Mouse (Mus musculus) embryonic facial prominence, embryonic 11.5 days (tissue): ENCODE data around the gene Ethe1. TPM values are rescaled to one million over a fixed set of nuclear protein-coding genes. Genes with fewer than 3 reads are reported as not detected.

Experiments
- ATAC-seq: fragments of 200-750 bp; cut with Nextera tagmentation; replicated peaks from 2 replicates; pipeline ENCODE4 v1.8.0; 2017; ENCODE audit warnings: low read depth; ENCODE audit not compliant: insufficient number of reproducible peaks, low FRiP score, low TSS enrichment
- DNase-seq: peaks from one replicate; pipeline ENCODE4 v3.0.0-alpha.2; 2015; ENCODE audit warnings: low spot score
- H3K27ac ChIP-seq: fragments of 300-500 bp; sonication (generic); replicated peaks from 2 replicates; pipeline ENCODE4 v1.5.1; 2014; ENCODE audit warnings: mild to moderate bottlenecking, low read depth, low read length, control low read depth
- H3K27me3 ChIP-seq: fragments of 300-500 bp; sonication (generic); 2 replicates; pipeline ENCODE4 v1.6.1; 2014; ENCODE audit warnings: mild to moderate bottlenecking, low read length, moderate library complexity, mixed read lengths; ENCODE audit not compliant: control insufficient read depth, insufficient read depth
- H3K36me3 ChIP-seq: fragments of 300-500 bp; sonication (generic); replicated peaks from 2 replicates; pipeline ENCODE4 v1.6.1; 2014; ENCODE audit warnings: low read depth, mild to moderate bottlenecking, low read length, moderate library complexity, mixed read lengths; ENCODE audit not compliant: control insufficient read depth, insufficient read depth
- H3K4me1 ChIP-seq: fragments of 300-500 bp; sonication (generic); 2 replicates; pipeline ENCODE4 v1.6.1; 2014; ENCODE audit warnings: low read length, mixed read lengths; ENCODE audit not compliant: control insufficient read depth, insufficient read depth
- H3K4me2 ChIP-seq: fragments of 300-500 bp; sonication (generic); 2 replicates; pipeline ENCODE4 v1.6.1; 2014; ENCODE audit warnings: low read depth, mild to moderate bottlenecking, control low read depth, low read length, moderate library complexity
- H3K4me3 ChIP-seq: fragments of 300-500 bp; sonication (generic); 2 replicates; pipeline ENCODE4 v1.5.1; 2014; ENCODE audit warnings: low read depth, low read length, control low read depth
- H3K9ac ChIP-seq: fragments of 300-500 bp; sonication (generic); replicated peaks from 2 replicates; pipeline ENCODE4 v1.6.1; 2014; ENCODE audit warnings: mild to moderate bottlenecking, control low read depth, low read length
- H3K9me3 ChIP-seq: fragments of 300-500 bp; sonication (generic); replicated peaks from 2 replicates; pipeline ENCODE4 v1.6.1; 2016; ENCODE audit warnings: mild to moderate bottlenecking, low read length, inconsistent platforms, mixed read lengths; ENCODE audit not compliant: control insufficient read depth
- WGBS: fragments of 180-500 bp; shearing (Covaris S2); extraction: QIAGEN DNeasy Blood & Tissue Kit; methylation state at CpG from one replicate; pipeline ENCODE4 v1.1.7; 2014; 5-methylcytosine and 5-hydroxymethylcytosine counted together
- polyA plus RNA-seq: library from polyadenylated mRNA; unstranded; fragments of >200 nt; fragmentation: Nextera tagmentation; extraction: Ambion mirVana; gene quantifications from 2 replicates; pipeline ENCODE4 v1.2.1, GENCODE M21; 2014

Ethe1 gene
- polyA plus RNA-seq = 24.4 and 27.2 TPM in 2 replicates

DNA sequence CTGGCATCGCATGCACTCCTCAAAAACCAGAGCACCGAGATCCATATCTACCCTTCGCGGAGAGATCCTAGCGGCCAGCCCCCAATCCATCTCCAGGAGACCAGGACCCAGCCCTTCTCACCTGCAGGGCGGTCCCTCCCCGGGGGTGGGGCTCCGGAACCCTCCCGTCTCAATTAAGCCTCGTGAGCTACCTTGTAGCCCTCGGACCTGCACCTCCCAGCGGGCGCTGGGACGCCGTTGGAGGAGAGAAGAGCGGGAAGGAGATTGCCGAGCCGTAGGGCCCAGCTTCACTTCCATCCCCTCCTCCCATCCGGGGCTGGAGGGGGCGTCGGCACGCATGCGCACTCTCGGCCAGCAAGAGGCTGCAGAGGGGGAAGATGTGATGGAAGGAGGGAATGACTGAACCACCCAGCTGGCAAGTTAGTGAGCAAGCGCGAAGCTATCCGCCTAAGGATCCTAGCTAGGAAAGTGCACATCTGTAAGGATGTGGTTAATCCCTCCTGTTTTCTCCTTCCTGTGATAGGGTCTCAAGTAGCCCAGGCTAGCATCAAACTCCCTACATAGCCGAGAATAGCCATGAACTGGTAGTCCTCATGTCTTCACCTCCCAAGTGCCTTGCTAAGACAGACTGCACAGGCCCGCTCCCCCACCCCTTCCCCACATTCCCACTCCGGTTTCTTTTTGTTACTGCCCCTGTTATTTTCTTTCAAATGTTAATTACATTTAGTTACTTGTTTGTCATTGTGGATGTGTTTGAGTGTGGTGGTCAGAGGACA, at the start of gene Ethe1, which contains the start of gene Zfp575:
Gene Ethe1, plus strand, starts transcription at position 214 of the 776 bp plus-strand sequence.
Gene Zfp575, minus strand, starts transcription at position 312 of the 776 bp plus-strand sequence.
- H3K27ac ChIP-seq = no peak within 1 kb of the TSS
- H3K36me3 ChIP-seq = no peaks in the 10 kb centered on the region
- H3K9ac ChIP-seq = peak within 1 kb of the TSS; percentile 70
- H3K9me3 ChIP-seq = no peaks in the 10 kb centered on the region
- peak within 1 kb of the TSS; percentile 79 for H3K4me2 ChIP-seq
- H3K27me3 ChIP-seq = peaks cover 25% of the 10 kb centered on the region
- no peaks in the 10 kb centered on the region for H3K4me1 ChIP-seq
- ATAC-seq (peak; percentile 53), DNase-seq (peak; percentile 78)
- WGBS = 6% methylated on average over 30 of the region's 30 CpGs
- H3K4me3 ChIP-seq = peak within 1 kb of the TSS; percentile 49

GRCm38 (mm10) chr7:24537591-24537990, 49.8 kb upstream of the Ethe1 start:
- WGBS = 80% methylated on average over 5 of the region's 5 CpGs

GRCm38 (mm10) chr7:24538154-24538553, 49.2 kb upstream of the Ethe1 start:
- Histone ChIP-seq H3K27me3 (peaks cover 5% of the 10 kb centered on the region), H3K36me3 (peaks cover 3% of the 10 kb centered on the region), H3K27ac (no peak overlapping the region), H3K9ac (no peak overlapping the region), H3K4me2 (no peak overlapping the region), H3K4me1 (peaks cover 3% of the 10 kb centered on the region; the same call in 1 of the 2 replicates), H3K9me3 (no peaks in the 10 kb centered on the region), H3K4me3 (no peak overlapping the region)
- DNase-seq (no peak), ATAC-seq (no peak)
- 48% methylated on average over 5 of the region's 5 CpGs for WGBS

More at GRCm38 (mm10) chr7:24537591-24537990, 49.8 kb upstream of the Ethe1 start:
- H3K27me3 ChIP-seq = peaks cover 6% of the 10 kb centered on the region
- H3K9ac ChIP-seq = no peak overlapping the region
- peaks cover 3% of the 10 kb centered on the region; the same call in 1 of the 2 replicates for H3K4me1 ChIP-seq
- ATAC-seq (no peak), DNase-seq (no peak)
- H3K27ac ChIP-seq = no peak overlapping the region
- peaks cover 3% of the 10 kb centered on the region for H3K36me3 ChIP-seq
- no peak overlapping the region for H3K4me3 ChIP-seq
- H3K4me2 ChIP-seq = no peak overlapping the region
- no peaks in the 10 kb centered on the region for H3K9me3 ChIP-seq

GRCm38 (mm10) chr7:24538701-24539100, 48.6 kb upstream of the Ethe1 start:
- no peak overlapping the region for H3K9ac ChIP-seq
- 74% methylated on average over 5 of the region's 5 CpGs for WGBS
- H3K4me3 ChIP-seq = no peak overlapping the region
- no peak for ATAC-seq
- no peak overlapping the region; the same call in 1 of the 2 replicates for H3K4me2 ChIP-seq
- no peaks in the 10 kb centered on the region; the same call in 1 of the 2 replicates for H3K27me3 ChIP-seq
- H3K9me3 ChIP-seq = no peaks in the 10 kb centered on the region
- H3K4me1 ChIP-seq = peaks cover 3% of the 10 kb centered on the region; the same call in 1 of the 2 replicates
- no peak for DNase-seq
- no peaks in the 10 kb centered on the region; the same call in 1 of the 2 replicates for H3K36me3 ChIP-seq
- H3K27ac ChIP-seq = no peak overlapping the region

DNA sequence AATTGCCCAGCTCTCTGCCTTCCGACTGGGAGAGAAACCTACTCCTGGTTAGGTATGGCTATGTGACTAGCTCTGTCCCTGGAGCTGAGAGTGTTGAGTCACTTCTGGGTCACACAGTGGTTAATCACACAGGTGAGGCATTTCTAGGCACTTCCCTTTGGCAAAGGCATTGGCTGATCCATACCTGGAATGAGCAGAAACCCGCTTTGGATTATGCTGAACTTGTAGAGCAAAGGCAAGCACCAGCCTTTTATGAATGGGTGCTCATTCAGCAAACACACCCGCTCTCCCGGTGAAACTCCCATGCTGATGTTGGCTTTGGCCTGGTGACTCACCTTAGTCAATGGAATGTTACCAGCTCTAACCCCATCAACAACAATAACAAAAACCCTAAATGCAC, 47.7 kb upstream of the Ethe1 start:
- Histone ChIP-seq H3K4me2 (no peak overlapping the region), H3K9ac (no peak overlapping the region), H3K4me1 (no peaks in the 10 kb centered on the region), H3K27me3 (no peaks in the 10 kb centered on the region), H3K4me3 (no peak overlapping the region), H3K27ac (no peak overlapping the region), H3K36me3 (no peaks in the 10 kb centered on the region), H3K9me3 (no peaks in the 10 kb centered on the region)
- no peak for DNase-seq
- 91% methylated on average over 4 of the region's 4 CpGs for WGBS
- ATAC-seq = no peak

GRCm38 (mm10) chr7:24544506-24544905, 42.8 kb upstream of the Ethe1 start:
- Histone ChIP-seq H3K4me3 (no peak overlapping the region), H3K36me3 (no peaks in the 10 kb centered on the region), H3K4me1 (peaks cover 3% of the 10 kb centered on the region), H3K4me2 (no peak overlapping the region), H3K27ac (no peak overlapping the region), H3K9ac (no peak overlapping the region), H3K27me3 (no peaks in the 10 kb centered on the region), H3K9me3 (no peaks in the 10 kb centered on the region)
- 90% methylated on average over 2 of the region's 2 CpGs for WGBS
- DNase-seq (no peak), ATAC-seq (no peak)

GRCm38 (mm10) chr7:24546068-24546614, 41.2 kb upstream of the Ethe1 start, which contains the start of the genes Pinlyp and Xrcc1:
Gene Pinlyp, minus strand, starts transcription at chr7:24546118.
Gene Xrcc1, plus strand, starts transcription at chr7:24546289.
- H3K4me2 ChIP-seq = peak within 1 kb of the TSS; percentile 65
- H3K4me1 ChIP-seq = peaks cover 3% of the 10 kb centered on the region
- WGBS = 37% methylated on average over 13 of the region's 13 CpGs
- no peaks in the 10 kb centered on the region for H3K9me3 ChIP-seq
- peak within 1 kb of the TSS; percentile 7; the same call in 1 of the 2 replicates for H3K27ac ChIP-seq
- DNase-seq = no peak
- ATAC-seq = 0 out of 2 replicates have a peak, but pooled peaks have one; percentile 1
- H3K9ac ChIP-seq = peak within 1 kb of the TSS; percentile 83
- no peaks in the 10 kb centered on the region for H3K27me3 ChIP-seq
- H3K4me3 ChIP-seq = peak within 1 kb of the TSS; percentile 85
- no peaks in the 10 kb centered on the region; the same call in 1 of the 2 replicates for H3K36me3 ChIP-seq
